Mouse (Mus musculus): Measurements from ENCODE around the gene Dnajc6. TPM values are rescaled to one million over a fixed set of nuclear protein-coding genes. Genes with fewer than 3 reads are reported as not detected.

Gene Dnajc6
- polyA plus RNA-seq, 1 experiment: not detected

GRCm38 (mm10) chr4:101578720-101579119 lies 82.3 kb downstream of the Dnajc6 start:
- Histone ChIP-seq H3K36me3 (ENCODE audit: control insufficient read depth) (no peaks in the 10 kb centered on the region), H3K27me3 (ENCODE audit: control insufficient read depth) (no peaks in the 10 kb centered on the region), H3K4me1 (ENCODE audit: control insufficient read depth) (no peaks in the 10 kb centered on the region), H3K4me3 (replicated peaks) (no peak overlapping the region), H3K9me3 (ENCODE audit: control insufficient read depth, low read length) (no peaks in the 10 kb centered on the region)
- no peak for TF ChIP-seq GATA1 (IDR thresholded peaks at IDR 0.05; ENCODE audit: low read length)
- TF ChIP-seq TAL1 (IDR thresholded peaks at IDR 0.05; ENCODE audit: low read length): no peak

GRCm38 (mm10) chr4:101579517-101579916 lies 83.1 kb downstream of the Dnajc6 start:
- H3K9me3 ChIP-seq (ENCODE audit: control insufficient read depth, low read length): no peaks in the 10 kb centered on the region
- no peaks in the 10 kb centered on the region for H3K27me3 ChIP-seq (ENCODE audit: control insufficient read depth)
- H3K4me3 ChIP-seq (replicated peaks): no peak overlapping the region
- TF ChIP-seq TAL1 (IDR thresholded peaks at IDR 0.05; ENCODE audit: low read length) (no peak), GATA1 (IDR thresholded peaks at IDR 0.05; ENCODE audit: low read length) (no peak)
- H3K4me1 ChIP-seq (ENCODE audit: control insufficient read depth): no peaks in the 10 kb centered on the region
- no peaks in the 10 kb centered on the region for H3K36me3 ChIP-seq (ENCODE audit: control insufficient read depth)

- no peaks in the 10 kb centered on the region for H3K27me3 ChIP-seq (ENCODE audit: control insufficient read depth)
- no peaks in the 10 kb centered on the region for H3K9me3 ChIP-seq (ENCODE audit: control insufficient read depth, low read length)
- no peaks in the 10 kb centered on the region for H3K36me3 ChIP-seq (ENCODE audit: control insufficient read depth)
- no peak for TF ChIP-seq GATA1 (IDR thresholded peaks at IDR 0.05; ENCODE audit: low read length)
- TF ChIP-seq TAL1 (IDR thresholded peaks at IDR 0.05; ENCODE audit: low read length): no peak
- no peaks in the 10 kb centered on the region for H3K4me1 ChIP-seq (ENCODE audit: control insufficient read depth)
- no peak overlapping the region for H3K4me3 ChIP-seq (replicated peaks)
Observed at GRCm38 (mm10) chr4:101581156-101581555, 84.7 kb downstream of the Dnajc6 start.

- H3K4me3 ChIP-seq (replicated peaks): no peak overlapping the region
Observed at GRCm38 (mm10) chr4:101582882-101583281, 86.4 kb downstream of the Dnajc6 start.

GRCm38 (mm10) chr4:101584524-101585454 lies 88.3 kb downstream of the Dnajc6 start:
- TF ChIP-seq TAL1 (IDR thresholded peaks at IDR 0.05; ENCODE audit: low read length) (no peak), GATA1 (IDR thresholded peaks at IDR 0.05; ENCODE audit: low read length) (no peak)
- Histone ChIP-seq H3K4me1 (ENCODE audit: control insufficient read depth) (no peaks in the 10 kb centered on the region), H3K36me3 (ENCODE audit: control insufficient read depth) (no peaks in the 10 kb centered on the region), H3K4me3 (replicated peaks) (no peak overlapping the region), H3K9me3 (ENCODE audit: control insufficient read depth, low read length) (no peaks in the 10 kb centered on the region), H3K27me3 (ENCODE audit: control insufficient read depth) (no peaks in the 10 kb centered on the region)

More at GRCm38 (mm10) chr4:101582882-101583281, 86.4 kb downstream of the Dnajc6 start:
- no peaks in the 10 kb centered on the region for H3K4me1 ChIP-seq (ENCODE audit: control insufficient read depth)
- H3K27me3 ChIP-seq (ENCODE audit: control insufficient read depth): no peaks in the 10 kb centered on the region
- no peaks in the 10 kb centered on the region for H3K36me3 ChIP-seq (ENCODE audit: control insufficient read depth)
- TF ChIP-seq GATA1 (IDR thresholded peaks at IDR 0.05; ENCODE audit: low read length): no peak
- TF ChIP-seq TAL1 (IDR thresholded peaks at IDR 0.05; ENCODE audit: low read length): no peak
- no peaks in the 10 kb centered on the region for H3K9me3 ChIP-seq (ENCODE audit: control insufficient read depth, low read length)

GRCm38 (mm10) chr4:101585455-101586184 lies 89.2 kb downstream of the Dnajc6 start:
- H3K9me3 ChIP-seq (ENCODE audit: control insufficient read depth, low read length): no peaks in the 10 kb centered on the region
- H3K36me3 ChIP-seq (ENCODE audit: control insufficient read depth): no peaks in the 10 kb centered on the region
- H3K27me3 ChIP-seq (ENCODE audit: control insufficient read depth): no peaks in the 10 kb centered on the region
- no peak overlapping the region for H3K4me3 ChIP-seq (replicated peaks)
- no peak for TF ChIP-seq TAL1 (IDR thresholded peaks at IDR 0.05; ENCODE audit: low read length)
- H3K4me1 ChIP-seq (ENCODE audit: control insufficient read depth): no peaks in the 10 kb centered on the region

GRCm38 (mm10) chr4:101588932-101589331 lies 92.5 kb downstream of the Dnajc6 start:
- 0 out of 2 replicates have a peak, but pooled peaks cover 2% of the 10 kb centered on the region for H3K9me3 ChIP-seq (ENCODE audit: control insufficient read depth, low read length)
- H3K4me3 ChIP-seq (replicated peaks): no peak overlapping the region
- no peaks in the 10 kb centered on the region for H3K4me1 ChIP-seq (ENCODE audit: control insufficient read depth)
- TF ChIP-seq TAL1 (IDR thresholded peaks at IDR 0.05; ENCODE audit: low read length) (no peak), GATA1 (IDR thresholded peaks at IDR 0.05; ENCODE audit: low read length) (no peak)
- H3K27me3 ChIP-seq (ENCODE audit: control insufficient read depth): no peaks in the 10 kb centered on the region
- H3K36me3 ChIP-seq (ENCODE audit: control insufficient read depth): no peaks in the 10 kb centered on the region

- Histone ChIP-seq H3K36me3 (ENCODE audit: control insufficient read depth) (no peaks in the 10 kb centered on the region), H3K4me3 (replicated peaks) (no peak overlapping the region), H3K4me1 (ENCODE audit: control insufficient read depth) (no peaks in the 10 kb centered on the region), H3K9me3 (ENCODE audit: control insufficient read depth, low read length) (0 out of 2 replicates have a peak, but pooled peaks cover 2% of the 10 kb centered on the region), H3K27me3 (ENCODE audit: control insufficient read depth) (no peaks in the 10 kb centered on the region)
- TF ChIP-seq TAL1 (IDR thresholded peaks at IDR 0.05; ENCODE audit: low read length): no peak
Observed at GRCm38 (mm10) chr4:101589771-101590170, 93.3 kb downstream of the Dnajc6 start.

GRCm38 (mm10) chr4:101591400-101591799 lies 95.0 kb downstream of the Dnajc6 start:
- Histone ChIP-seq H3K4me3 (replicated peaks) (no peak overlapping the region), H3K27me3 (ENCODE audit: control insufficient read depth) (no peaks in the 10 kb centered on the region), H3K36me3 (ENCODE audit: control insufficient read depth) (no peaks in the 10 kb centered on the region), H3K9me3 (ENCODE audit: control insufficient read depth, low read length) (0 out of 2 replicates have a peak, but pooled peaks cover 2% of the 10 kb centered on the region), H3K4me1 (ENCODE audit: control insufficient read depth) (no peaks in the 10 kb centered on the region)
- no peak for TF ChIP-seq TAL1 (IDR thresholded peaks at IDR 0.05; ENCODE audit: low read length)
- TF ChIP-seq GATA1 (IDR thresholded peaks at IDR 0.05; ENCODE audit: low read length): no peak
